Mouse (Mus musculus) cerebellum, adult 2 months (tissue): Measurements from ENCODE around the gene Gm10220. TPM values are rescaled to one million over a fixed set of nuclear protein-coding genes. Genes with fewer than 3 reads are reported as not detected.

ENCODE experiments used
- DNase-seq, 2 experiments: peaks; one replicate each; pipeline ENCODE4 v3.0.0; 2021
- H3K27ac ChIP-seq: fragments of 200-500 bp; 2 replicates; pipeline ENCODE4 v1.5.1; 2012; ENCODE audit warnings: low read length, control low read depth, inconsistent platforms; ENCODE audit not compliant: insufficient read depth
- H3K27me3 ChIP-seq: fragments of 200-500 bp; 2 replicates; pipeline ENCODE4 v1.6.1; 2012; ENCODE audit warnings: inconsistent platforms, mild to moderate bottlenecking, low read length, moderate library complexity; ENCODE audit not compliant: control insufficient read depth, insufficient read depth
- H3K4me1 ChIP-seq: fragments of 200-500 bp; 2 replicates; pipeline ENCODE4 v1.6.1; 2011; ENCODE audit warnings: low read length; ENCODE audit not compliant: control insufficient read depth, insufficient read depth
- H3K4me3 ChIP-seq: fragments of 200-500 bp; replicated peaks from 2 replicates; pipeline ENCODE3; 2011; ENCODE audit warnings: mild to moderate bottlenecking, low read depth, low read length, control low read depth; ENCODE audit not compliant: insufficient read depth
- CTCF ChIP-seq: fragments of 200-500 bp; IDR thresholded peaks from 2 replicates; pipeline ENCODE4 v1.5.1; 2011; ENCODE audit warnings: low read depth, mild to moderate bottlenecking, control low read depth, low read length, moderate library complexity, borderline replicate concordance; ENCODE audit not compliant: insufficient read depth
- POLR2A ChIP-seq: fragments of 200-500 bp; IDR thresholded peaks from 2 replicates; pipeline ENCODE4 v1.6.1; 2011; ENCODE audit warnings: low read length, control low read depth, borderline replicate concordance; ENCODE audit not compliant: insufficient read depth
- WGBS: fragments of 180-500 bp; shearing (Covaris S2); methylation state at CpG from one replicate; pipeline ENCODE4 v1.1.7; 2018; 5-methylcytosine and 5-hydroxymethylcytosine counted together
- polyA plus RNA-seq: library from polyadenylated mRNA; depleted of rRNA; stranded (reverse); fragments of >200 nt; gene quantifications from 2 replicates; pipeline ENCODE4 v1.2.3, GENCODE M21; 2012; rRNA removed

Gm10220 gene
- polyA plus RNA-seq, 1 experiment = not detected

GRCm38 (mm10) chr5:26070716-26071115 lies 50.5 kb downstream of the Gm10220 start:
- DNase-seq = no peak
- H3K27ac ChIP-seq = no peak overlapping the region
- 70% methylated on average over 24 of the region's 24 CpGs for WGBS
- H3K4me3 ChIP-seq = no peak overlapping the region
- no peaks in the 10 kb centered on the region for H3K4me1 ChIP-seq
- H3K27me3 ChIP-seq = no peaks in the 10 kb centered on the region
- TF ChIP-seq POLR2A (no peak), CTCF (no peak)

Other genes with a start within 250 kb of the Gm10220 start
- not detected in 2 replicates for gene Gm21663, start 179.0 kb downstream of the Gm10220 start, polyA plus RNA-seq
- 0.10 TPM in 1 of 2 replicates, not detected in the other for gene Gm21671, start 167.0 kb downstream of the Gm10220 start, polyA plus RNA-seq
- not detected in 2 replicates for gene Gm21680, start 148.8 kb downstream of the Gm10220 start, polyA plus RNA-seq
- 0.03 and 0.25 TPM in 2 replicates for gene Gm21698, start 132.8 kb downstream of the Gm10220 start, polyA plus RNA-seq
- gene Gm1979, start 116.6 kb downstream of the Gm10220 start, polyA plus RNA-seq = 0.14 TPM in 1 of 2 replicates, not detected in the other
- not detected in 2 replicates for gene Gm5862, start 98.5 kb downstream of the Gm10220 start, polyA plus RNA-seq
- gene Speer4a, start 81.9 kb downstream of the Gm10220 start, polyA plus RNA-seq = 0.06 and 0.07 TPM in 2 replicates
- gene Gm7347, start 62.8 kb downstream of the Gm10220 start, polyA plus RNA-seq = 0.03 TPM in 1 of 2 replicates, not detected in the other
- gene Gm10471, start 32.1 kb downstream of the Gm10220 start, polyA plus RNA-seq = not detected in 2 replicates
- not detected in 2 replicates for gene 5031410I06Rik, start 16.1 kb downstream of the Gm10220 start, polyA plus RNA-seq
- 1.0 and 1.5 TPM in 2 replicates for gene Gm7361, start 136.3 kb upstream of the Gm10220 start, polyA plus RNA-seq